Mouse (Mus musculus) kidney, adult 9 months (tissue): Measurements from ENCODE around the gene Fbxo24.

ENCODE experiments used
- DNase-seq: peaks from one replicate; pipeline ENCODE4 v3.0.0; 2022

Fbxo24 gene

GRCm38 (mm10) chr5:137600619-137601364 lies 28.0 kb downstream of the Fbxo24 start, which contains the start of gene Mospd3:
Mospd3 (minus strand) TSS chr5:137601058.
- peak; percentile 99 for DNase-seq

DNA sequence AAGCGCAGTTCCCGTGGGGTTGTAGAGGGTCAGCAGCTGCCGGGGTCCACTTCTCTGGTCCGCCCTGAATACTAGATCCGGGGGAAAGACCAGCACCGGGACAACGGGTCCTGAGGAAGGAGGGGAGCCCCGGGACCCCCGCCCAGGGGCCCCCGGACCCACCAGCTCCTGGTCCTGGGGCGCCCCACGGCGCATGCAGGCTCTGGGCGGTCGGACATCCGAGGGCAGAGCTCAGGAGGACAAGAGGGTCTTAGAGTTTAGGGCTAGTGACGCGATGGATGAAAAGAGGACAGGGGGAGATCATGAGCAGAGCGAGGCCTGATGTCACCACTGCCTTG lies 28.6 kb downstream of the Fbxo24 start:
- DNase-seq: no peak

- no peak for DNase-seq
Observed at GRCm38 (mm10) chr5:137599600-137599999, 29.2 kb downstream of the Fbxo24 start.

DNA sequence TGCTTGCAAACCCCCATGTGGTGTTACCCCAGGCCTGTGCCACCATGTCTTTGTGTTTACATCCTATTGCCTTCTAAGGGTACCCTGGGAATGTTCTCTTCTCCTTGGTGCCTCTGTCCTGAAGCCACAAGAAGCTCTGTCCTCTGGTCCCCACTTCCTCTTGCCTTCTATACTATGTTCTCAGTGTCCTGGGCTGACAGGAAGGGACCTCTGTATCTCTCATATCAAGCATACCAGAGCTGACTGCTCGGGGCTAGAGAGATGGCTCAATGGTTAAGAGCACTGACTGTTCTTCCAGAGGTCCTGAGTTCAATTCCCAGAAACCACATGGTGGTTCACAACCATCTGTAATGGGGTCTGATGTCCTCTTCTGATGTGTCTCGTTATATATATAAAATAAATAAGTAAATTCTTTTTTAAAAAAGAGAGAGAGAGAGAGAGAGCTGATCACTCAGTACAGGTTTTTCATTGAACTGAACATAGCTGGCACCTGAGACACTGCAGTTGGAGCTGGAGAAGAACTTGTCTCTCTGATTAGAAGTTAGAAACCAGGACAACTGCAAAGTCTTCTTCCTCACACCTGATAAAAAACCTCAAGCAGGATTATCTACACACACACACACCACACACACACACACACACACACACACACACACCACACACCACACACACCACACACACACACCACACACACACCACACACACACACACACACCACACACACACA lies 30.5 kb downstream of the Fbxo24 start:
- DNase-seq: no peak

GRCm38 (mm10) chr5:137597625-137598024 lies 31.2 kb downstream of the Fbxo24 start:
- DNase-seq: no peak

GRCm38 (mm10) chr5:137596601-137597261 lies 32.1 kb downstream of the Fbxo24 start:
- no peak for DNase-seq

GRCm38 (mm10) chr5:137595921-137596320 lies 32.9 kb downstream of the Fbxo24 start:
- no peak for DNase-seq

DNA sequence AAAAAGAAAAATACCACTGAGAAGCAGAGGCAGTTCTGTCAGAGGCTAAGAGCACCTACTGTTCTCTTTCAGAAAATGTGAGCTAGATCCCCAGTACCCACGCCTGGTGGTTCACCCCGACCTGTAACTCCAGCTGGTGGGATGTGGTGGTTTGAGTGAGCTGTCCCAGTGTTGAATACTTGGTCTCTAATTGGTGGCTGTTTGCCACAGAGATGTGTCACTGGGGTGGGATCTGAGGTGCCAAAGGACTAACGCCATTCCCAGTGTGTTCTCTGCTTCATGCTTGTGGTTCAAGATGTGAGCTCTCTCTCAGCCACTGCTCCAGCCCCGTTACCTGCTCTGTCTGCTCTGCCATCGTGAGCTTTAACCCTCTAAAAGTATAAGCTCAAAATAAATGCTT lies 38.3 kb downstream of the Fbxo24 start:
- DNase-seq: no peak

- peak; percentile 78 for DNase-seq
Observed at GRCm38 (mm10) chr5:137584976-137585375, 43.8 kb downstream of the Fbxo24 start.

DNA sequence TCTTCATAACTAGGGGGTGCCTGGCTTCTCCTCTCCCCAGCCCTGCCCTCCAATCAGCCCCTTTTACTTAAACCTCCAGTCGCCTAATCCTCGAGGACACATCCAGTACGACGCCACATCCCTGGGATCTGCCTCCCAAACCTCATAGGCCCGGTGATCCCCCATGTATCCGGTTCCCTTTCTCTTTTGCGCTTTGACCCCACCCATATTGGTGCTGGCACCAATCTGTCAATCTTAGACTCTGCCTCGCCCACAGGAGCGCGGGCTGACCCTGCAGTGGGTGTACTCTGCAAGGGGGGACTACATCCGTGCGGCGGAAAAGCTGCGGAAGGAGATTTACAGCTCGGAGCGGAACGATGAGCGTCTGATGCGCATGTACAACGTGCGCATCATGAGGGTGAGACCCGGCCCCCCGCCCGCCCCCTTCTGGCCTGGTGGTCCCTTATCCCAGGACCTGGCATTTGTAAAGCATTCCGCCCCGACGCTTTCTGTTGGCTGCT lies 45.1 kb downstream of the Fbxo24 start:
- no peak for DNase-seq

DNA sequence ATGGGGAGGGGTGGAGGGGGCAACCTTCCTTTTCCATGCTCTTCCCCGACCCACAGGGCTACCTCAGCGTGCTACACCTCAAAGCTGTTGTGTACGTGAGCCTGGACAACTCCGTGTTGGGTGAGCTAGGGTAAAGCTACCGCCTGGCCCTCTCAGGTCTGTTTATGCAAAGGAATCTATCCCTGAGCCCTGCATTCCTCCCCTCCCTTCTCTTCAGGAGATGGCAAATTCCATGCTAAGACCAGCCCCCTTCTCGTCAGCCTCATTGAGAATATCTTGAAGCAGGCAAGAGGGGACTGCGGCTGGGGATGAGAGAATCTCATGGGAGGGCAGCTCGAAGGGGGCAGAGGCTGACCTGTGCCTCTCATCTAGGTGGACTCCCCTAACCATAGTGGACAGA lies 46.1 kb downstream of the Fbxo24 start:
- no peak for DNase-seq

DNA sequence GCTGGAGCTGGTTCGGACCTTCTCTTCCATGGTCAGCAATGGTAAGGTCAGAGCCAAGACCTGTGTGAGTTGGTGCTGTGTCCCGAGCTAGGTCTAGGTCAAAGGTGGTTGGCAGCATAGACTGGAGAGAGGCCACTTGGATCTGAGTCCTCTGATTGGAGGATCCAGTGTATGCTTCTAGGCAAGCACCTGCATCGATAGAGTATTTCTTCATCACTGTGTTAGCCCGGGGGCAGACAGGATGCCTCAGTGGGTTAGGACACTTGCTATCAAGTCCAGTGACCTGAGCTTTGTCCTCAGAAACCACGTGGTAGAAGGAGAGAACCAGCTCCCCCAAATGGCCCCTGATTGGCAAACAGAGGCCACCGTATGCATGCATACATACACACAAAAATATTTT lies 48.6 kb downstream of the Fbxo24 start:
- no peak for DNase-seq

DNA sequence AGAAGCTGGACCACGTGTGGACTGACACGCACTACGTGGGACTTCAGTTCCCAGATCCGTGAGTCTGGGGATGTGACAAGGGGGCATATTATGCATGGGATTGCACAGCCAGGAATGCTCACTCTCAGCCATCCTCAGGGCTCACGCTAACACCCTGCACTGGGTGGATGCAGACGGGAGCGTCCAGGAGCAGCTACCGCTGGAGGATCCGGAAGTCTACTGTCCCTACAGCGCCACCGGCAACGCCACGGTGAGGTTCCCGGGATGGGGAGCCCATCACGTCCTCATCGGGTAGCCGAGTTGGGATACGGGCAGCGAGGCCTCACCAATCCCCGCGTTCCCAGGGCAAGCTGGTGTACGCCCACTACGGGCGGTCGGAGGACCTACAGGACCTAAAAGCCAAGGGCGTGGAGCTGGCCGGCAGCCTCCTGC lies 54.3 kb downstream of the Fbxo24 start:
- no peak for DNase-seq

GRCm38 (mm10) chr5:137570691-137571586 lies 57.9 kb downstream of the Fbxo24 start:
- no peak for DNase-seq

- no peak for DNase-seq
Observed at GRCm38 (mm10) chr5:137570181-137570580, 58.6 kb downstream of the Fbxo24 start.

DNA sequence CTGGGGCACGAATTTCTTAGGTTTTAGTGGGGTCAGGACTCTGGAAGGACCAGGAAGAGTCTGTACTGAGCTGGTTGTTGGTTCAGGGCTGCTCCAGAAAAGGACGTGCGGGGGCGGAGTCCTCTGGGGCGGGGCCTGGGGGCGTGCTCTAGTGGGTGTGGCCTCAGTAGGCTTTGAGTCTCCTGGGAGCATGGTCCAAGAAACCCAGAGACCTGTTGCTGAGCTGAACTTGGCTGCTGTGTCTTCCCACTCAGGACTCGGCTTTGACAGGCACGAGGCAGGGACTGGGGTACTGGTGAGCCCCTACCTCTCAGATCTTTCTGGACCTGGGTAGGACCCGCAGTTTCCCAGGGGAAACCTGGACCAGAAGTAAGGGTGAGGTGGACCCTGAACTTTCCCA lies 59.1 kb downstream of the Fbxo24 start, which contains the start of gene Tfr2:
Tfr2 (plus strand) TSS at position 176 of the 400 bp plus-strand sequence.
- peak; percentile 68 for DNase-seq

DNA sequence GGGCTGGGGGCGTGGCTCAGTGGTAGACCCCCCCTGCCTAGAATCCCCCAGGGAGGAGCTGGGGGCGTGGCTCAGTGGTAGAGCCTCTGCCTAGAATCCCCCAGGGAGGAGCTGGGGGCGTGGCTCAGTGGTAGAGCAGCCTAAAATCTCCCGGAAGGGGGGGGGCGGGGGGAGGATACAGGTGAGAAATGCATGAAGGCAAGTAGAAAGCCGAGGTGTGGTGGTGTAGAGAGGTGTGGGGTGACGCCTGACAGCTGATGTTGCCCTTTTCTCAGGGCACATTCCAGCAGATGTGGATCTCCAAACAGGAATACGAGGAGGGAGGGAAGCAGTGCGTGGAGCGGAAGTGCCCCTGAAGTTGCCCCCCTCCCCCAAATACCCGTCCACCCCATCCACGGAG lies 59.8 kb downstream of the Fbxo24 start:
- DNase-seq: no peak

DNA sequence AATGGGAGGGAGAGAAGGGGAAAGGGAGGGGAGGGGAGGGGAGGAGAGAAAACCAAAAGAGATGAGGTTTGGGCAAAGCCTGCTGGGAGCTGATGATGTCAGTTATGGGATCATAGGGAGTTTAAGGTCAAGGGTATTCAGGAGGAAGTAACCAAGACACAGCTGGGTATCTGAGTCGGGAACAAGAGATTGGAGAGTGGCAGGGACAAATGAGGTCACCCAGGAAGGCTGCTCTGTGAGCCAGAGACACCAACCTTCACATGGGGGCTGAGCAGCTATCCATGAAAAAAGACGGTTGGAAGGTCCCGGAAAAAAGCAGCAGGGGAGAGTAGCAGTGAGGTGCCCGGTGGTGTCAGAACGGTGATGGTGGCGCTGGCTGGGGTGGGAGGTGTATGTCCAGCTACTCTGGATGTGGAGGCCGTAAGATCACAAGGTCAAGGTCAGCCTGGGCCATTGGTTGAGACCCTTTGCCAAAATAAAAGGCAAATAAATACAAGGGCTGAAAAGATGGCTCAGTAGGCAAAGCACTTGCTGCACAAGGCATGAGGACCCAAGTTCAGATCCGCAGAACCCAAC lies 60.5 kb downstream of the Fbxo24 start:
- DNase-seq: no peak

GRCm38 (mm10) chr5:137566416-137566815 lies 62.4 kb downstream of the Fbxo24 start:
- no peak for DNase-seq

DNA sequence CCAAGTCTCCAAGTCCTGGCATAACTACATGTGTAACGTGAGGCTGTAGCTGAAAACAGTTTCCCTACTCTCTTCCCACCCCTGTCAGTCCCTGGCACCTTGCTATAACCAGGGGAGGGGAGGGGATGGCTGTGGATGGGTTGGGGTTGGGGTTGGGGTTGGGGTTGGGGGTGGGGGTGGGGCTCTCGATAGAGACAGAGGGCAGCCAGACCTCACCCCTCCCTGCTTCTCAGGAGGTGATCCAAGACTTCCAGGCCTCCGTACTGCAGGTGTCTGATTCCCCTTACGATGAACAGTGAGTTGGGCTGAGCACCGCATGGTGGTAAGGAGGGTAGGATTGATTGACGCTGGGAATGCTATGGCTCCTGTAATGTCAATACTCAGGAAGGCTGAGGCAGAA lies 63.1 kb downstream of the Fbxo24 start:
- DNase-seq: no peak

DNA sequence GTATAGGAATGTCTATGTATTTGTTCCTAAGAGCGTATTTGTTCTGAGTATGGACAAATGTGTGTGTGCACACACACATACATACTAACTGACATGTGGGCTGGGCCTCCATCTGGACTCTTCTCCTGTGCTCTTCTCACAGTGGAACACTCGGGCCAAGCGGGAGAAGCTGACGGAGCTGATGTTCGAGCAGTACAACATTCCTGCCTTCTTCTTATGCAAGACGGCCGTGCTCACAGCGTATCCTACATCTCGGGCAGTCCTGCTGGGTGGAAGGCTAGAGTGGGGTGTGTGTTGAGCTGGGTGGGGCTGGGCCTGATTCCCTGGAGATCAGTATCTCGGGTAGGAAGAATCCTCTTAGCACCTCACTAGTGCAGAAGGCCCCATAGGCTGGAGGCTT lies 65.8 kb downstream of the Fbxo24 start:
- DNase-seq: no peak
